Mouse (Mus musculus) CH12.LX (cell line): ENCODE measurements around the gene Ghrhr. TPM values are rescaled to one million over a fixed set of nuclear protein-coding genes. Genes with fewer than 3 reads are reported as not detected.

Experiments
- DNase-seq: peaks from one replicate; pipeline ENCODE4 v3.0.0-alpha.2; 2013; ENCODE audit errors: extremely low read depth
- H3K27ac ChIP-seq: 2 replicates; pipeline ENCODE4 v1.5.1; 2012; ENCODE audit warnings: low read depth, mild to moderate bottlenecking, control low read depth, moderate library complexity; ENCODE audit not compliant: insufficient read depth
- H3K27me3 ChIP-seq: replicated peaks from 2 replicates; pipeline ENCODE3; 2012; ENCODE audit warnings: inconsistent platforms
- H3K36me3 ChIP-seq, 2 experiments: replicated peaks in 1 of 2; 2 replicates each; pipeline versions ENCODE3 to v1.6.1; 2012; ENCODE audit warnings: inconsistent platforms in 1 of 2, low read length in 1 of 2, mild to moderate bottlenecking in 1 of 2, mixed read lengths in 1 of 2, moderate library complexity in 1 of 2; ENCODE audit not compliant: control insufficient read depth in 1 of 2, insufficient read depth in 1 of 2
- H3K4me1 ChIP-seq, 2 experiments: 2 replicates each; pipeline ENCODE4 v1.6.1; 2012; ENCODE audit warnings: inconsistent platforms in 1 of 2, moderate library complexity in 1 of 2; ENCODE audit not compliant: insufficient read depth in 2 of 2, control insufficient read depth in 1 of 2
- H3K4me2 ChIP-seq: 2 replicates; pipeline ENCODE4 v1.6.1; 2012; ENCODE audit warnings: low read depth, mild to moderate bottlenecking, control low read depth; ENCODE audit not compliant: poor library complexity, insufficient read depth, severe bottlenecking
- H3K4me3 ChIP-seq, 3 experiments: fragments of 150-350 bp in 1 of 3; sonication (generic) in 1 of 3; replicated peaks in 1 of 3; 2 replicates each; pipeline versions ENCODE3 to v1.5.1; 2011 to 2012; ENCODE audit warnings: low read depth in 2 of 3, low read length in 2 of 3, mild to moderate bottlenecking in 2 of 3, moderate library complexity in 2 of 3, control low read depth in 1 of 3, improper control_type of control experiment in 1 of 3, inconsistent platforms in 1 of 3, mixed read lengths in 1 of 3; ENCODE audit not compliant: poor library complexity in 1 of 3
- H3K79me2 ChIP-seq: replicated peaks from 2 replicates; pipeline ENCODE4 v1.6.1; 2012; ENCODE audit warnings: mild to moderate bottlenecking, moderate library complexity; ENCODE audit not compliant: control insufficient read depth, poor library complexity, insufficient read depth, severe bottlenecking; ENCODE audit errors: extremely low read depth
- H3K9ac ChIP-seq: 2 replicates; pipeline ENCODE4 v1.6.1; 2012; ENCODE audit warnings: low read depth, mild to moderate bottlenecking, control low read depth, moderate library complexity; ENCODE audit not compliant: insufficient read depth
- H3K9me3 ChIP-seq: replicated peaks from 2 replicates; pipeline ENCODE3; 2012; ENCODE audit warnings: low read length, inconsistent platforms, mixed read lengths
- CHD2 ChIP-seq: IDR thresholded peaks from 2 replicates; pipeline ENCODE4 v1.6.1; 2011; ENCODE audit warnings: low read length, improper control_type of control experiment
- EP300 ChIP-seq: IDR thresholded peaks from 2 replicates; pipeline ENCODE4 v1.6.1; 2011; ENCODE audit warnings: low read length, improper control_type of control experiment
- GABPA ChIP-seq: IDR thresholded peaks from 2 replicates; pipeline ENCODE4 v1.6.1; 2012; ENCODE audit warnings: low read depth, low read length, improper control_type of control experiment, inconsistent platforms; ENCODE audit not compliant: insufficient replicate concordance
- KAT2A ChIP-seq: IDR thresholded peaks from 2 replicates; pipeline ENCODE4 v1.6.1; 2012; ENCODE audit warnings: low read length, improper control_type of control experiment, inconsistent platforms; ENCODE audit not compliant: insufficient replicate concordance
- MAFK ChIP-seq: IDR thresholded peaks from 2 replicates; pipeline ENCODE4 v1.6.1; 2011; ENCODE audit warnings: low read length, improper control_type of control experiment; ENCODE audit not compliant: insufficient replicate concordance
- MAZ ChIP-seq: IDR thresholded peaks from 2 replicates; pipeline ENCODE4 v1.6.1; 2012; ENCODE audit warnings: low read depth, mild to moderate bottlenecking, inconsistent platforms, low read length, improper control_type of control experiment, moderate library complexity
- MXI1 ChIP-seq: IDR thresholded peaks from 2 replicates; pipeline ENCODE4 v1.6.1; 2011; ENCODE audit warnings: mild to moderate bottlenecking, low read depth, low read length, improper control_type of control experiment
- MYC ChIP-seq: IDR thresholded peaks from 2 replicates; pipeline ENCODE4 v1.6.1; 2011; ENCODE audit warnings: low read depth, mild to moderate bottlenecking, improper control_type of control experiment, low read length
- PAX5 ChIP-seq: IDR thresholded peaks from 2 replicates; pipeline ENCODE4 v1.6.1; 2012; ENCODE audit warnings: low read length, inconsistent platforms, mixed read lengths
- POLR2A ChIP-seq: IDR thresholded peaks from 2 replicates; pipeline ENCODE4 v1.6.1; 2011; ENCODE audit warnings: low read depth, mild to moderate bottlenecking, improper control_type of control experiment, low read length
- POLR2AphosphoS2 ChIP-seq: IDR thresholded peaks from 2 replicates; pipeline ENCODE4 v1.6.1; 2011; ENCODE audit warnings: low read depth, low read length, improper control_type of control experiment
- RCOR1 ChIP-seq: conservative IDR thresholded peaks from 2 replicates; pipeline ENCODE4 v1.6.1; 2012; ENCODE audit warnings: low read depth, mild to moderate bottlenecking, inconsistent platforms, low read length, improper control_type of control experiment
- ZC3H11A ChIP-seq: IDR thresholded peaks from 2 replicates; pipeline ENCODE4 v1.6.1; 2012; ENCODE audit warnings: low read depth, mild to moderate bottlenecking, inconsistent platforms, low read length, improper control_type of control experiment
- ZKSCAN1 ChIP-seq: IDR thresholded peaks from 2 replicates; pipeline ENCODE4 v1.6.1; 2012; ENCODE audit warnings: low read depth, inconsistent platforms, low read length, improper control_type of control experiment, borderline replicate concordance
- dilution Hi-C: fragments of 300-500 bp; cut with MboI; formaldehyde crosslinking; loops from 2 replicates; pipeline ENCODE4 v1.14.3; 2020; ENCODE audit warnings: low sequenced_read_pairs; ENCODE audit not compliant: extremely low pct_unique_long_range_greater_than_20kb, extremely low pct_ligation_motif_present
- in situ Hi-C: fragments of 300-500 bp; cut with MboI; formaldehyde crosslinking; loops from 3 replicates; pipeline ENCODE4 v1.14.3; 2019; ENCODE audit warnings: low sequenced_read_pairs, low pct_ligation_motif_present, low pct_unique_long_range_greater_than_20kb, mixed read lengths
- polyA plus RNA-seq: library from polyadenylated mRNA; unstranded; fragments of >175 nt; gene quantifications from 2 replicates; pipeline ENCODE4 v1.2.1, GENCODE M21; 2012; ENCODE audit warnings: low read depth; ENCODE audit not compliant: insufficient read length
- total RNA-seq, 2 experiments: library from RNA; depleted of rRNA; stranded (reverse); fragments of 300-350 nt in 1 of 2; fragments of >200 nt in 1 of 2; gene quantifications; 2 replicates each; pipeline ENCODE4 v1.2.3; 2012 to 2014

The Ghrhr gene
- total and polyA plus RNA-seq, 3 experiments: not detected

DNA sequence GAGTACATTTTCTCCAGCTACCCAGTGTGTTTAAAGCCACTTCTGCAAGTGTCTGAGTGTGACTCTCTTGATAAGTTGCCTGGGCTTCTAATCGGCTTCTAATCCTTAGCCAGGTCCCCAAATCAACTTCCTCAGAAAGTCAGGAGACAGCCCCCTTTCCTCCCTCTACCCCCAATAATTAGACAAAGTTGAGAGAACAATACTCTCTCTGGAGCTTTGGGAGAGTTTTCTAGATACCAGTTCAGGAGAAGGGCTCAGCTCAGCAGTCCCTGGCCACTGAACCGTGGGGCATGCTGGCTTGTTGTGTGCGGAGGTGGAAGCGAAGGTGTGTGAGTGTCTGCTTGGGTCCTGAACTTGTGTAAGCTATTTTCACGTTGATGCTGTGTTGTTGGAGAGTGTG, 38.9 kb upstream of the Ghrhr start:
- Histone ChIP-seq H3K9me3 (no peaks in the 10 kb centered on the region), H3K4me1 (no peaks in the 10 kb centered on the region), H3K27ac (no peak overlapping the region), H3K79me2 (no peaks in the 10 kb centered on the region), H3K27me3 (peaks cover 95% of the 10 kb centered on the region), H3K4me2 (no peak overlapping the region), H3K4me3 (no peak overlapping the region), H3K36me3 (no peaks in the 10 kb centered on the region), H3K9ac (no peak overlapping the region)
- TF ChIP-seq POLR2A (no peak), ZKSCAN1 (no peak), MXI1 (no peak), RCOR1 (no peak), CHD2 (no peak)
- dilution Hi-C loops: no loop called here
- in situ Hi-C loops: no loop called here
- DNase-seq: no peak

- in situ Hi-C loops: no loop called here
- Histone ChIP-seq H3K9me3 (no peaks in the 10 kb centered on the region), H3K4me2 (no peak overlapping the region), H3K4me1 (no peaks in the 10 kb centered on the region), H3K9ac (no peak overlapping the region), H3K4me3 (no peak overlapping the region), H3K27ac (no peak overlapping the region), H3K79me2 (no peaks in the 10 kb centered on the region), H3K27me3 (peaks cover 95% of the 10 kb centered on the region), H3K36me3 (no peaks in the 10 kb centered on the region)
- no peak for DNase-seq
- TF ChIP-seq POLR2A: no peak
- TF ChIP-seq EP300: no peak
- no peak for TF ChIP-seq POLR2AphosphoS2
- no peak for TF ChIP-seq KAT2A
- no peak for TF ChIP-seq GABPA
- TF ChIP-seq ZC3H11A: no peak
- TF ChIP-seq RCOR1: no peak
- no peak for TF ChIP-seq MAFK
- no peak for TF ChIP-seq MYC
- TF ChIP-seq MAZ: no peak
- no peak for TF ChIP-seq CHD2
- TF ChIP-seq PAX5: no peak
- dilution Hi-C loops: no loop called here
Observed at GRCm38 (mm10) chr6:55338077-55338476, 38.0 kb upstream of the Ghrhr start.
